Mouse (Mus musculus) heart, postnatal 0 days (tissue): Measurements from ENCODE around the gene Helz.

ENCODE experiments used
- CTCF ChIP-seq: IDR thresholded peaks from 2 replicates; pipeline ENCODE4 v1.5.1; 2016; ENCODE audit warnings: antibody characterized with exemption, control low read depth, low read depth
- EP300 ChIP-seq: IDR thresholded peaks from 2 replicates; pipeline ENCODE4 v1.6.1; 2016; ENCODE audit warnings: antibody characterized with exemption, low read depth

DNA sequence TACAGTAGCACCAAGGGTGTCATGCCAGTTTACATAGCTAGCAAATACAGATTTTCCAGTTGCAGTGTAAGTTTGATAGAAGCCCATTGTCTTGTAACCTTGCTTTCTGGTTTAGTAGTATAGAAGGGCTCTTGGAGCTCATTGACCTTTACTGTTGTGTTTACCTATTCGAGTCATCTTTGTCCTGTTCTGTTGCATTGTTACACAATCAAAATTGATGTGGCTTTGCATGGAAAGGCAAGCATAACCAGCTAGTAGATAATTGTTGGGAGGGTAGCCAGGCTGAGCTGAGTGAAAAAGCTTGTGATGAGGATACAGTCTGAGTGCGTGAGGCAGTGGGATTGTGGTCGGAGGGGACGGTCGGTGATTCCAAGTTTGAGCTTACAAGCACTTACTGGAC lies 12.1 kb downstream of the Helz start:
- no peak for TF ChIP-seq EP300
- TF ChIP-seq CTCF = no peak
